Mouse (Mus musculus) bone marrow macrophage, adult 2 months (primary cell): ENCODE results near the gene Senp3. TPM values are rescaled to one million over a fixed set of nuclear protein-coding genes. Genes with fewer than 3 reads are reported as not detected.
"Not testable (repeated sequence)": the region's sequence is repeated elsewhere in the genome, so short reads cannot be mapped to it uniquely, and the experiment has no call there.

Experiments
- H3K27ac ChIP-seq: 2 replicates; pipeline ENCODE4 v1.5.1; 2012; ENCODE audit warnings: low read depth, low read length; ENCODE audit not compliant: insufficient read depth
- H3K4me1 ChIP-seq: 2 replicates; pipeline ENCODE4 v1.6.1; 2012; ENCODE audit warnings: low read length; ENCODE audit not compliant: control insufficient read depth, insufficient read depth
- H3K4me3 ChIP-seq: 2 replicates; pipeline ENCODE4 v1.5.1; 2012; ENCODE audit warnings: mild to moderate bottlenecking, low read length, moderate library complexity; ENCODE audit not compliant: insufficient read depth
- CTCF ChIP-seq: IDR thresholded peaks from 2 replicates; pipeline ENCODE4 v1.5.1; 2012; ENCODE audit warnings: low read depth, mild to moderate bottlenecking, low read length, moderate library complexity
- POLR2A ChIP-seq: IDR thresholded peaks from 2 replicates; pipeline ENCODE4 v1.6.1; 2012; ENCODE audit warnings: mild to moderate bottlenecking, low read depth, low read length, borderline replicate concordance
- polyA plus RNA-seq: library from polyadenylated mRNA; stranded (reverse); fragments of >200 nt; gene quantifications from 2 replicates; pipeline ENCODE4 v1.2.4, GENCODE M21; 2012; ENCODE audit not compliant: missing spikeins, insufficient read depth, insufficient read length

Senp3 gene
- polyA plus RNA-seq, 1 experiment = 120 TPM

GRCm38 (mm10) chr11:69655264-69656064 is 26.4 kb downstream of the Senp3 start, which contains the start of gene Sox15:
Sox15 (plus strand) TSS chr11:69655314.
- peaks cover 12% of the 10 kb centered on the region for H3K4me1 ChIP-seq
- H3K4me3 ChIP-seq = no peak within 1 kb of the TSS
- TF ChIP-seq CTCF (no peak), POLR2A (no peak)
- peak within 1 kb of the TSS; percentile 64 for H3K27ac ChIP-seq

GRCm38 (mm10) chr11:69654760-69655159 is 27.1 kb downstream of the Senp3 start:
- Histone ChIP-seq H3K4me3 (no peak overlapping the region), H3K27ac (peak overlapping the region; percentile 64), H3K4me1 (peaks cover 12% of the 10 kb centered on the region)
- TF ChIP-seq POLR2A (no peak), CTCF (no peak)

- Histone ChIP-seq H3K4me3 (no peak overlapping the region), H3K4me1 (peaks cover 12% of the 10 kb centered on the region), H3K27ac (no peak overlapping the region)
- TF ChIP-seq POLR2A (no peak), CTCF (no peak)
These were observed 28.5 kb downstream of the Senp3 start for GRCm38 (mm10) chr11:69653399-69653798.

GRCm38 (mm10) chr11:69645860-69646259 is 36.0 kb downstream of the Senp3 start:
- no peak overlapping the region for H3K27ac ChIP-seq
- no peak overlapping the region for H3K4me3 ChIP-seq
- no peaks in the 10 kb centered on the region for H3K4me1 ChIP-seq
- TF ChIP-seq POLR2A (no peak), CTCF (no peak)

- Histone ChIP-seq H3K4me3 (no peak overlapping the region), H3K4me1 (peaks cover 11% of the 10 kb centered on the region), H3K27ac (no peak overlapping the region)
- TF ChIP-seq CTCF = no peak
- TF ChIP-seq POLR2A = no peak
These were observed 46.4 kb downstream of the Senp3 start for GRCm38 (mm10) chr11:69635471-69635870.

- Histone ChIP-seq H3K27ac (peak overlapping the region; percentile 61), H3K4me1 (peaks cover 16% of the 10 kb centered on the region), H3K4me3 (peak overlapping the region; percentile 74)
- no peak for TF ChIP-seq CTCF
- TF ChIP-seq POLR2A = no peak
These were observed 48.6 kb downstream of the Senp3 start for GRCm38 (mm10) chr11:69633128-69633866.

- H3K4me1 ChIP-seq = peaks cover 16% of the 10 kb centered on the region
- TF ChIP-seq POLR2A = no peak
- TF ChIP-seq CTCF = no peak
- peak within 1 kb of the TSS; percentile 74 for H3K4me3 ChIP-seq
- peak within 1 kb of the TSS; percentile 67 for H3K27ac ChIP-seq
These were observed 49.4 kb downstream of the Senp3 start, which contains the start of gene Fxr2 for GRCm38 (mm10) chr11:69632284-69633089. Fxr2 (plus strand) TSS chr11:69632990.

- Histone ChIP-seq H3K4me1 (peaks cover 13% of the 10 kb centered on the region), H3K27ac (no peak overlapping the region), H3K4me3 (no peak overlapping the region)
- TF ChIP-seq CTCF = no peak
- TF ChIP-seq POLR2A = no peak
These were observed 52.1 kb downstream of the Senp3 start for GRCm38 (mm10) chr11:69629802-69630201.

GRCm38 (mm10) chr11:69628286-69628685 is 53.6 kb downstream of the Senp3 start:
- Histone ChIP-seq H3K4me3 (no peak overlapping the region), H3K27ac (no peak overlapping the region), H3K4me1 (peaks cover 11% of the 10 kb centered on the region)
- no peak for TF ChIP-seq POLR2A
- peak; percentile 93 for TF ChIP-seq CTCF

- not testable (repeated sequence) for H3K4me1 ChIP-seq, H3K4me3 ChIP-seq, H3K27ac ChIP-seq
These were observed 57.5 kb downstream of the Senp3 start for GRCm38 (mm10) chr11:69624339-69624738.
